Mouse (Mus musculus): ENCODE results near the gene Gm10719. TPM values are rescaled to one million over a fixed set of nuclear protein-coding genes. Genes with fewer than 3 reads are reported as not detected.
"Not testable (repeated sequence)": the region's sequence is repeated elsewhere in the genome, so short reads cannot be mapped to it uniquely, and the experiment has no call there.

The Gm10719 gene
- polyA plus RNA-seq, 2 experiments = not detected

DNA sequence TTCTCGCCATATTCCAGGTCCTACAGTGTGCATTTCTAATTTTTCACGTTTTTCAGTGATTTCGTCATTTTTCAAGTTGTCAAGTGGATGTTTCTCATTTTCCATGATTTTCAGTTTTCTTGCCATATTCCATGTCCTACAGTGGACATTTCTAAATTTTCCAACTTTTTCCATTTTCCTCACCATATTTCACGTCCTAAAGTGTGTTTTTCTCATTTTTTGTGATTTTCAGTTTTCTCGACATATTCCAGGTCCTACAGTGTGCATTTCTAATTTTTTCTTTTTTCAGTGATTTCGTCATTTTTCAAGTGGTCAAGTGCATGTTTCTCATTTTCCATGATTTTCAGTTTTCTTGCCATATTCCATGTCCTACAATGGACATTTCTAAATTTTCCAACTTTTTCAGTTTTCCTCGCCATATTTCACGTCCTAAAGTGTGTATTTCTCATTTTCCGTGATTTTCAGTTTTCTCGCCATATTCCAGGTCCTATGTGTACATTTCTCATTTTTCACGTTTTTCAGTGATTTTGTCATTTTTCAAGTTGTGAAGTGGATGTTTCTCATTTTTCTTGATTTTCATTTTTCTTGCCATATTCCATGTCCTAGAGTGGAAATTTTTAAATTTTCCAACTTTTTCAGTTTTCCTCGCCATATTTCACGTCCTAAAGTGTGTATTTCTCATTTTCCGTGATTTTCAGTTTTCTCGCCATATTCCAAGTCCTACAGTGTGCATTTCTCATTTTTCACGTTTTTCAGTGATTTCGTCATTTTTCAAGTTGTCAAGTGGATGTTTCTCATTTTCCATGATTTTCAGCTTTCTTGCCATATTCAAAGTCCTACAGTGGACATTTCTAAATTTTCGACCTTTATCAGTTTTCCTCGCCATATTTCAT, 2.9 kb downstream of the Gm10719 start:
- not testable (repeated sequence) for DNase-seq (ENCODE audit: low read depth in 3 of 3, low spot score in 3 of 3); ATAC-seq (ENCODE audit: insufficient read depth)
- WGBS (ENCODE audit: insufficient replicate concordance) = 57% methylated on average over 11 of the region's 19 CpGs

DNA sequence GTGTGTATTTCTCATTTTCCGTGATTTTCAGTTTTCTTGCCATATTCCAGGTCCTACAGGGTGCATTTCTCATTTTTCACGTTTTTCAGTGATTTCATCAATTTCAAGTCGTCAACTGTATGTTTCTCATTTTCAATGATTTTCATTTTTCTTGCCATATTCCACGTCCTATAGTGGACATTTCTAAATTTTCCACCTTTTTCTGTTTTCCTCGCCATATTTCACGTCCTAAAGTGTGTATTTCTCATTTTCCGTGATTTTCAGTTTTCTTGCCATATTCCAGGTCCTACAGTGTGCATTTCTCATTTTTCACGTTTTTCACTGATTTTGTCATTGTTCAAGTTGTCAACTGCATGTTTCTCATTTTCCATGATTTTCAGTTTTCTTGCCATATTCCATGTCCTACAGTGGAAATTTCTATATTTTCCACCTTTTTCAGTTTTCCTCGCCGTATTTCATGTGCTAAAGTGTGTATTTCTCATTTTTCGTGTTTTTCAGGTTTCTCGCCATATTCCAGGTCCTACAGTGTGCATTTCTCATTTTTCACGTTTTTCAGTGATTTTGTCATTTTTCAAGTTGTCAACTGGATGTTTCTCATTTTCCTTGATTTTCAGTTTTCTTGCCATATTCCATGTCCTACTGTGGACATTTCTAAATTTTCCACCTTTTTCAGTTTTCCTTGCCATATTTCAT, 5.3 kb downstream of the Gm10719 start:
- not testable (repeated sequence) for H3K27me3 ChIP-seq (ENCODE audit: control insufficient read depth, insufficient read depth, low read length); H3K4me2 ChIP-seq (ENCODE audit: low read depth); H3K27ac ChIP-seq; H3K4me3 ChIP-seq (ENCODE audit: insufficient read depth in 1 of 2, low read depth in 2 of 2, low read length in 2 of 2); H3K4me1 ChIP-seq (replicated peaks; ENCODE audit: control insufficient read depth in 2 of 2, insufficient read depth in 2 of 2, low read length in 1 of 2); H3K36me3 ChIP-seq (replicated peaks; ENCODE audit: control insufficient read depth, insufficient read depth, low read depth); H3K9me3 ChIP-seq (ENCODE audit: control insufficient read depth, low read length); H3K9ac ChIP-seq (replicated peaks); ATAC-seq (ENCODE audit: insufficient read depth)
- WGBS (ENCODE audit: insufficient replicate concordance) = 58% methylated on average over 9 of the region's 13 CpGs
- DNase-seq (ENCODE audit: low read depth in 3 of 3, low spot score in 3 of 3) = peak in 2 of 3 experiments; percentile 39 to 41

More for the DNA sequence above, 2.9 kb downstream of the Gm10719 start:
- H3K9ac ChIP-seq (replicated peaks); H3K4me3 ChIP-seq (ENCODE audit: insufficient read depth in 1 of 2, low read depth in 2 of 2, low read length in 2 of 2); H3K9me3 ChIP-seq (ENCODE audit: control insufficient read depth, low read length); H3K4me2 ChIP-seq (ENCODE audit: low read depth); H3K36me3 ChIP-seq (replicated peaks; ENCODE audit: control insufficient read depth, insufficient read depth, low read depth); H3K27me3 ChIP-seq (ENCODE audit: control insufficient read depth, insufficient read depth, low read length); H3K27ac ChIP-seq; H3K4me1 ChIP-seq (replicated peaks; ENCODE audit: control insufficient read depth in 2 of 2, insufficient read depth in 2 of 2, low read length in 1 of 2): not testable (repeated sequence)

DNA sequence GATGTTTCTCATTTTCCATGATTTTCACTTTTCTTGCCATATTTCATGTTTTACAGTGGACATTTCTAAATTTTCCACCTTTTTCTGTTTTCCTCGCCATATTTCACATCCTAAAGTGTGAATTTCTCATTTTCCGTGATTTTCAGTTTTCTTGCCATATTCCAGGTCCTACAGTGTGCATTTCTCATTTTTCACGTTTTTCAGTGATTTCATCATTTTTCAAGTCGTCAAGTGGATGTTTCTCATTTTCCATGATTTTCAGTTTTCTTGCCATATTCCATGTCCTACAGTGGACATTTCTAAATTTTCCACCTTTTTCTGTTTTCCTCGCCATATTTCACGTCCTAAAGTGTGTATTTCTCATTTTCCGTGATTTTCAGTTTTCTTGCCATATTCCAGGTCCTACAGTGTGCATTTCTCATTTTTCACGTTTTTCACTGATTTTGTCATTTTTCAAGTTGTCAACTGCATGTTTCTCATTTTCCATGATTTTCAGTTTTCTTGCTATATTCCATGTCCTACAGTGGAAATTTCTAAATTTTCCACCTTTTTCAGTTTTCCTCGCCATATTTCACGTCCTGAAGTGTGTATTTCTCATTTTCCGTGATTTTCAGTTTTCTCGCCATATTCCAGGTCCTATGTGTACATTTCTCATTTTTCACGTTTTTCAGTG, 6.2 kb downstream of the Gm10719 start, which contains the start of gene Gm10718:
Gene Gm10718 (plus strand): TSS at position 236 of the 673 bp plus-strand sequence.
- H3K27ac ChIP-seq; H3K27me3 ChIP-seq (ENCODE audit: control insufficient read depth, insufficient read depth, low read length); H3K4me1 ChIP-seq (replicated peaks; ENCODE audit: control insufficient read depth in 2 of 2, insufficient read depth in 2 of 2, low read length in 1 of 2); ATAC-seq (ENCODE audit: insufficient read depth); H3K4me2 ChIP-seq (ENCODE audit: low read depth); H3K9ac ChIP-seq (replicated peaks); H3K36me3 ChIP-seq (replicated peaks; ENCODE audit: control insufficient read depth, insufficient read depth, low read depth); H3K9me3 ChIP-seq (ENCODE audit: control insufficient read depth, low read length); H3K4me3 ChIP-seq (ENCODE audit: insufficient read depth in 1 of 2, low read depth in 2 of 2, low read length in 2 of 2); DNase-seq (ENCODE audit: low read depth in 3 of 3, low spot score in 3 of 3): not testable (repeated sequence)
- WGBS (ENCODE audit: insufficient replicate concordance) = 54% methylated on average over 9 of the region's 13 CpGs

DNA sequence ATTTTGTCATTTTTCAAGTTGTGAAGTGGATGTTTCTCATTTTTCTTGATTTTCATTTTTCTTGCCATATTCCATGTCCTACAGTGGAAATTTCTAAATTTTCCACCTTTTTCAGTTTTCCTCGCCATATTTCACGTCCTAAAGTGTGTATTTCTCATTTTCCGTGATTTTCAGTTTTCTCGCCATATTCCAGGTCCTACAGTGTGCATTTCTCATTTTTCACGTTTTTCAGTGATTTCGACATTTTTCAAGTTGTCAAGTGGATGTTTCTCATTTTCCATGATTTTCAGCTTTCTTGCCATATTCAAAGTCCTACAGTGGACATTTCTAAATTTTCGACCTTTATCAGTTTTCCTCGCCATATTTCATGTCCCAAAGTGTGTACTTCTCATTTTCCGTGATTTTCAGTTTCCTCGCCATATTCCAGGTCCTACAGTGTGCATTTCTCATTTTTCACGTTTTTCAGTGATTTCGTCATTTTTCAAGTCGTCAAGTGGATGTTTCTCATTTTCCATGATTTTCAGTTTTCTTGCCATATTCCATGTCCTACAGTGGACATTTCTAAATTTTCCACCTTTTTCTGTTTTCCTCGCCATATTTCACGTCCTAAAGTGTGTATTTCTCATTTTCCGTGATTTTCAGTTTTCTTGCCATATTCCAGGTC, 6.9 kb downstream of the Gm10719 start:
- DNase-seq (ENCODE audit: low read depth in 3 of 3, low spot score in 3 of 3); H3K4me2 ChIP-seq (ENCODE audit: low read depth); H3K36me3 ChIP-seq (replicated peaks; ENCODE audit: control insufficient read depth, insufficient read depth, low read depth); ATAC-seq (ENCODE audit: insufficient read depth); H3K9me3 ChIP-seq (ENCODE audit: control insufficient read depth, low read length); H3K4me3 ChIP-seq (ENCODE audit: insufficient read depth in 1 of 2, low read depth in 2 of 2, low read length in 2 of 2); H3K4me1 ChIP-seq (replicated peaks; ENCODE audit: control insufficient read depth in 2 of 2, insufficient read depth in 2 of 2, low read length in 1 of 2); H3K27me3 ChIP-seq (ENCODE audit: control insufficient read depth, insufficient read depth, low read length); H3K27ac ChIP-seq; H3K9ac ChIP-seq (replicated peaks): not testable (repeated sequence)
- WGBS (ENCODE audit: insufficient replicate concordance) = 46% methylated on average over 14 of the region's 16 CpGs

DNA sequence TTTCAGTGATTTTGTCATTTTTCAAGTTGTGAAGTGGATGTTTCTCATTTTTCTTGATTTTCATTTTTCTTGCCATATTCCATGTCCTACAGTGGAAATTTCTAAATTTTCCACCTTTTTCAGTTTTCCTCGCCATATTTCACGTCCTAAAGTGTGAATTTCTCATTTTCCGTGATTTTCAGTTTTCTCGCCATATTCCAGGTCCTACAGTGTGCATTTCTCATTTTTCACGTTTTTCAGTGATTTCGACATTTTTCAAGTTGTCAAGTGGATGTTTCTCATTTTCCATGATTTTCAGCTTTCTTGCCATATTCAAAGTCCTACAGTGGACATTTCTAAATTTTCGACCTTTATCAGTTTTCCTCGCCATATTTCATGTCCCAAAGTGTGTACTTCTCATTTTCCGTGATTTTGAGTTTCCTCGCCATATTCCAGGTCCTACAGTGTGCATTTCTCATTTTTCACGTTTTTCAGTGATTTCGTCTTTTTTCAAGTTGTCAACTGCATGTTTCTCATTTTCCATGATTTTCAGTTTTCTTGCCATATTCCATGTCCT, 7.8 kb downstream of the Gm10719 start, which contains the start of gene Gm10717:
Gene Gm10717 (plus strand): TSS at position 506 of the 556 bp plus-strand sequence.
- not testable (repeated sequence) for H3K4me3 ChIP-seq (ENCODE audit: insufficient read depth in 1 of 2, low read depth in 2 of 2, low read length in 2 of 2); H3K4me1 ChIP-seq (replicated peaks; ENCODE audit: control insufficient read depth in 2 of 2, insufficient read depth in 2 of 2, low read length in 1 of 2); H3K27ac ChIP-seq; ATAC-seq (ENCODE audit: insufficient read depth); H3K27me3 ChIP-seq (ENCODE audit: control insufficient read depth, insufficient read depth, low read length); H3K9ac ChIP-seq (replicated peaks); H3K4me2 ChIP-seq (ENCODE audit: low read depth); H3K9me3 ChIP-seq (ENCODE audit: control insufficient read depth, low read length); DNase-seq (ENCODE audit: low read depth in 3 of 3, low spot score in 3 of 3); H3K36me3 ChIP-seq (replicated peaks; ENCODE audit: control insufficient read depth, insufficient read depth, low read depth)
- 62% methylated on average over 12 of the region's 12 CpGs for WGBS (ENCODE audit: insufficient replicate concordance)

DNA sequence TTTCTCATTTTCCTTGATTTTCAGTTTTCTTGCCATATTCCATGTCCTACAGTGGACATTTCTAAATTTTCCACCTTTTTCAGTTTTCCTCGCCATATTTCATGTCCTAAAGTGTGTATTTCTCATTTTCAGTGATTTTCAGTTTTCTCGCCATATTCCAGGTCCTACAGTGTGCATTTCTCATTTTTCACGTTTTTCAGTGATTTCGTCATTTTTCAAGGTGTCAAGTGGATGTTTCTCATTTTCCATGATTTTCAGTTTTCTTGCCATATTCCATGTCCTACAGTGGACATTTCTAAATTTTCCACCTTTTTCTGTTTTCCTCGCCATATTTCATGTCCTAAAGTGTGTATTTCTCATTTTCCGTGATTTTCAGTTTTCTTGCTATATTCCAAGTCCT, 8.4 kb downstream of the Gm10719 start:
- H3K9me3 ChIP-seq (ENCODE audit: control insufficient read depth, low read length); H3K36me3 ChIP-seq (replicated peaks; ENCODE audit: control insufficient read depth, insufficient read depth, low read depth); H3K27me3 ChIP-seq (ENCODE audit: control insufficient read depth, insufficient read depth, low read length); H3K4me2 ChIP-seq (ENCODE audit: low read depth); DNase-seq (ENCODE audit: low read depth in 3 of 3, low spot score in 3 of 3); H3K4me3 ChIP-seq (ENCODE audit: insufficient read depth in 1 of 2, low read depth in 2 of 2, low read length in 2 of 2); H3K9ac ChIP-seq (replicated peaks); ATAC-seq (ENCODE audit: insufficient read depth); H3K27ac ChIP-seq; H3K4me1 ChIP-seq (replicated peaks; ENCODE audit: control insufficient read depth in 2 of 2, insufficient read depth in 2 of 2, low read length in 1 of 2): not testable (repeated sequence)
- 43% methylated on average over 4 of the region's 6 CpGs for WGBS (ENCODE audit: insufficient replicate concordance)

DNA sequence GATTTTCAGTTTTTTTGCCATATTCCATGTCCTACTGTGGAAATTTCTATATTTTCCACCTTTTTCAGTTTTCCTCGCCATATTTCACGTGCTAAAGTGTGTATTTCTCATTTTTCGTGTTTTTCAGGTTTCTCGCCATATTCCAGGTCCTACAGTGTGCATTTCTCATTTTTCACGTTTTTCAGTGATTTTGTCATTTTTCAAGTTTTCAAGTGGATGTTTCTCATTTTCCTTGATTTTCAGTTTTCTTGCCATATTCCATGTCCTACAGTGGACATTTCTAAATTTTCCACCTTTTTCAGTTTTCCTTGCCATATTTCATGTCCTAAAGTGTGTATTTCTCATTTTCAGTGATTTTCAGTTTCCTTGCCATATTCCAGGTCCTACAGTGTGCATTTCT, 8.9 kb downstream of the Gm10719 start:
- not testable (repeated sequence) for H3K27ac ChIP-seq; H3K4me2 ChIP-seq (ENCODE audit: low read depth); DNase-seq (ENCODE audit: low read depth in 3 of 3, low spot score in 3 of 3); H3K36me3 ChIP-seq (replicated peaks; ENCODE audit: control insufficient read depth, insufficient read depth, low read depth); ATAC-seq (ENCODE audit: insufficient read depth); H3K9me3 ChIP-seq (ENCODE audit: control insufficient read depth, low read length); H3K27me3 ChIP-seq (ENCODE audit: control insufficient read depth, insufficient read depth, low read length); H3K9ac ChIP-seq (replicated peaks); H3K4me3 ChIP-seq (ENCODE audit: insufficient read depth in 1 of 2, low read depth in 2 of 2, low read length in 2 of 2); H3K4me1 ChIP-seq (replicated peaks; ENCODE audit: control insufficient read depth in 2 of 2, insufficient read depth in 2 of 2, low read length in 1 of 2)
- WGBS (ENCODE audit: insufficient replicate concordance) = 62% methylated on average over 5 of the region's 5 CpGs

Data from liver, embryonic 14.5 days (tissue).